Mouse (Mus musculus): ENCODE measurements at regions not wholly inside any gene's neighbourhood (a gene's known extent, or its start where the extent isn't known, plus 50 kb on each side); places are given as distances from the start of the nearest gene placed in this dataset.

DNA sequence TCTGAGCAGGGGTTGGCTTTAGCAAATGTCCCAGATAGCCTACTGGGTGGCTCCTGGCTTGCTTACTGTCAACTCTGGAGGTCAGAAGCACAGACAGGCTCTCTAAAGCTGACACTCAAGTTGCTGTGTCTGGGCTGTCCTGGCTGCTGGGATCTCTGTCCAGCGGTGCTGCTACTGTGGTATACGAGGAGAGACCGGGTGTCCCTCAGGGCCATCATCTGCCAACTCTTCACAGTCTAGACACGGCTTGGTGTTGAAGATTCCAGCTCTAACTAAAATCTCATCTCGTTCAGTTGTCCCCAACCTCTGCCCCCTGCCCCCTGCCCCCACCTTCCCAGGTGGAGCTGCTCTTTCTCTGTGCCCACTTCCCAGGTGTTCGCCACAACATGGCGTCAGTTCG is 577.1 kb upstream of the Gm19410 start:
- DNase-seq (ENCODE audit: low spot score in 2 of 2), result no peak

DNA sequence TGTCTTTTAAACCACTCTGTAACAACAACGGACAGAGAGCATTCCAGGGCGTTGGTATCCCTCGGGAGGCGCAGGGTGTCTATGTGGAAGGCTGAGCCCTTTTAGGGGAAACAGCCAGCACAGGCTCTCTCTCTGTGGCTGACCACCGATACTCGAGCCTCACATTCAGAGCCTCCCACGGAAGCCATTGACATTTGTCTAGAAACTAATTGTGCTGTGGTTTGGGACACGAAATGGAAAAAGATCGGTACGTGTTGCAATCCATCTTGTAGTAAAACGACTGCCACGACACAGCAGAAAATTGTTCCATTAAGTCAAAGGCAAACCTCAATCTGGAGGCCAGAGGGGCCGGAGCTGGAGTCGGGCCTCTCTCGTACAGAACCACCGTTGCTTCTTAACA is 575.9 kb upstream of the Gm19410 start:
- DNase-seq (ENCODE audit: low spot score in 2 of 2), result no peak

DNA sequence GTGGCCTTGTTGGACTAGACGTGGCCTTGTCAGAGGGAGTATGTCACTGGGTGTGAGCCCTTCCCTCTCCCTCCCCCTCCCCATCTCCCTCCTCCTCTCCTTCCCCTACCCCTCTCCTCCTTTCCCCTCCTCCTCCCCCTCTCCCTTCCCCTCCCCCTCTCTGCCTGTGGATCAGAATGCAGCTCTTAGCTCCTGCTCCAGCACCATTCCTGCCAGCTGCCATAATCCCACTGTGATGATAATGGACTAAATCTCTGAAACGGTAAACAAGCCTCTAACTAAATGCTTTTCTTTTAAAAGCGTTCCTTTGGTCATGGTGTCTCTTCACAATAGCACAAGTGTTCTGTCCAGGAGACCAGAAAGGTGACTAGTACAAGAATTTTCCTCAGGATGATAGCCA is 573.1 kb upstream of the Gm19410 start:
- no peak for DNase-seq (ENCODE audit: low spot score in 2 of 2)

DNA sequence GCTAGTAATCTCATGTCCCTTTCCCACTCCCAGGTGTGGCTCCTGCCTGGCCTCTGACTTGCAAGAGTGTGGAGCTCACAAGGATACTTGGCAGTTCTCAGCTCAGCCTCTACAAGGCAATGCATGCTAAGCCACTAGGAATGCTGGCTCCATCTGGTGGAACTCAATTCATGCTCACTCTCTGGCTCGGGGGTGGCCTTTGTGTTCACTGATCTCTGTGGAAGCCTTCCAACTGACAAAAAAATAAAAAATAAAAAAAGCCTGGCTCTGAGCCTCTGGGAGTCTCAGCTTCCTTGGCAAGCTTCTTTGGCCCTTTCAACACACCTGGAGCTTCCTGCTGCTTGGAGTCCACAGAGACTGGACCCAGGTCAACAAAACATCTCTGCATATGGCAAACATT is 571.8 kb upstream of the Gm19410 start:
- no peak for DNase-seq (ENCODE audit: low spot score in 2 of 2)

DNA sequence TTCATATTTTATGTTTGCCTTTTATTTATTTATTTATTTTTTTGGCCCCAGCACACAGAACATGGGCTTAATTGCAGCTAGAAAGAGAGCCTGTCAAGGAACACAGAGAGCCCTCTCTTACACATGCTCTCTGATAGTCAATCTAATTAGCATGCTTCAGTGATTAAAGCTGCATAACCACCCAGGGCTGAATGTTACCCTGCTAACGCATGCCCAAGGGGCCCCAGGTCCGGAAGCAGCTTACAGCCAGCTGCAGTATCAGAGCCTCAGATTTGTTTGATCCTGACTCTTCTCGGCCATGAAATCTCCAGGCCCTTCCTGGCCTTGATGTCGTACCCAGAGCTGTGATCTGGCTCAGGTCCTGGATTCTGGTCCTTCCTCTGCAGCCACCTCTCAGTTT is 569.4 kb upstream of the Gm19410 start:
- peak in 1 of 2 experiments; percentile 16 for DNase-seq (ENCODE audit: low spot score in 2 of 2)

DNA sequence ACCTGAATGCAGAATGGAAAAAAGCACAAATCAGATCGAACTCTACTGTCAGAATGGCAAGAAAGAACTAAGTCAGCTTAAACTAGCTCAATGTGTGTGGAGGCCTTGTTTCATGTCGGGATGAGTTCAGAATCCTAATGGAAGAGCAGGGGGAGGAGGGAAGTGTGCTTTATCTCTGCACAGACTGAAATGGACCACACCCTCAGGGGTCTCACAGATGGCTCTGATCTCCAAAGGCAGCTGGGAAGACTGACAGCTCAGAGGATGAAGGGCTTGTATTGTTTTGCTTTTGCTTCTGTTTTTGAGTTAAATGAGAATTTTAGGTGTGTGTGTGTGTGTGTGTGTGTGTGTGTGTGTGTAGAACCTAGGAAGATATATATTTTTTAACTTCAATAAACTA is 566.8 kb upstream of the Gm19410 start:
- no peak for DNase-seq (ENCODE audit: low spot score in 2 of 2)

DNA sequence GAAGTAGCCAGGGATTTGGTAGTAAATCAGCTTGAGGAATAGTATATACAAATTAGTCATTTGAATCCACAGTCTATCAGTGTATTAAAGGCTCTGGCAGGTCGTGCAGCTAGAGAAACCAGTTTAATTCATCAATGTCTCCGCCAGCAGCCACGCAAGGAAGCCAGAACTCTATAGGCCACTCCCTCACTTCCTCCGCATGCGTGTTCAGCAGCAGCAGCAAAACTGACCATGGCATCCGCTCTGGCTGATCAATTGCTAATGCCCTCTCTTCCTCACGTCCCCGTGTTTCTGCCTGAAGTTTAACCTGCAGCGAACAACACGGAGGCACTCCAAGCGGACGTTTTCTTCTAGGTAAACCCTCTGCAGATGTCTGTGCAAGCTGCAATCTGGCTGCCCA is 564.2 kb upstream of the Gm19410 start:
- DNase-seq (ENCODE audit: low spot score in 2 of 2), result no peak

DNA sequence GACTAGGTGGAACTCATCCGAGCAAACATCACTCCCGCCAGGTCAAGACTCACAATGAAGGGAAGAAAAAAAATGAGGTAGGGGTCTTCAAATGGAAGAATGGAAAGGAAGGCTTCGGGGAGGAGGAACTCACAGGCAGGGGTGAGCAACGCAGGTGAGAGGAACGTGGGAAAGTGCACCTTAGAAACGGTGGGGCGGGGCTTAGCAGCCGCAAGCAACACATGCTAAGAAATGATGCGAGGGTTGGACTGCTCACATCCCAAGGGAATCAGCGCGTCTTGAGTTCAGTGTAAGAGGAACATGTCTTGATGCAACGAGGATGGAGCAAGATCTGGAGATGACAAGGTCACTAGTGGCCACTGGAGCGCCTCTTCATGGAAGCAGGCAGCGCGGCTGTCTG is 560.6 kb upstream of the Gm19410 start:
- no peak for DNase-seq (ENCODE audit: low spot score in 2 of 2)

DNA sequence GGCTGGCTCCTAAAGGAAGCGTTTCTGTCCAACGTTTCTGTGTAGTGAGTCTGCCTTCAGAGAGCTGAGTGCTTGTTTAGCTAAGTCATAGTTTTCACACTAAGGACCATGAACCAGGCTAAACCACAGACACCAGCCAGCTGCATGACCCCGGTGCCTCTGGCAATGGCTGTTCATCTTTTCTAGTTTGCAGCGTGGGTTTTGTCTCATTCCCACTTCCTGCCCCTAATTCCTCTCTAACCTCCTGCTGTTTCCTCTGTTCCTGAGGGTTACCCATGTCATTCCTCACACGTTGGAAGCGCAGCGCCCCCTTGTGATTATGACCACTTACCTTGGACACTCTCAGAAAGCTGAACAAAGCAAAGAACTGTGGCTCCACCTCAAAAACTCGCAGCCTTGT is 560.1 kb upstream of the Gm19410 start:
- DNase-seq (ENCODE audit: low spot score in 2 of 2), result peak; percentile 4 to 23

DNA sequence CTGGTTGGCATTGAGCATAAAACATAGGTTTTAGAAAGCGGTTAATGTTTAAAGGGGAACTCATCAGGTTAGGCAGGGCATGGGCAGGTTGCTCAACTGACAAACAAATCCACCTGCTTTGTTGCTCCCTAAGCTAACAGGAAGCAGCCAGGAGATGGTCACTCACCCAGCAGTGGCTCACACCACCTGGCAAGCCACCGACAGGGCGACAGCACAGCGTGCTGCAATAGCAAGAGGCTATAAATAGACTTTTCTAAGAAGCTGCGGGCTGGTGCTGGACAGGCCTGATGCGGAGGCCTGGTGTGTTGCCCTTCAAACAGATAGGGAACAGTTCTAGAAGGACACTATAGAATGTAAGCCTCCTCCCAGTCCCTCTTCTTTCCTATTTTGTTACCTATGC is 559.3 kb upstream of the Gm19410 start:
- no peak for DNase-seq (ENCODE audit: low spot score in 2 of 2)

DNA sequence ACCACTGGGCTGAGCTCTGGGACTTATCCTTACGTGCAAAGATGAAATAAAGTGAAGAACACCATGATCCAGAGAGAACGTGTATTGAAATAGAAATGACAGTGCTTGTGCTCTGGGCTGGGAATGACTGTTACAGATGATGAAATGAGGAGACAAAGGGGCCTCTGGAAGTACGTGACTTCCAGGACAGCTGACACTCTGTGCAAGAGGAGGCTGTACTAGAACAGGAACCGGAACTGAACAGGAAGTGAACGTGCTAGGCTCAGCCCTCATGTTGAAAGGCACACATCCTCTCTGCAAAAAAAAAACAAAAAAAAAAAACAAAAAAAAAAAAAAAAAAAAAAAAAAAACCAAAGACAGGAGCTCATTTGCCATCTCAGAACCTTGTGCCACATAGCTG is 557.2 kb upstream of the Gm19410 start:
- peak in 1 of 2 experiments; percentile 17 for DNase-seq (ENCODE audit: low spot score in 2 of 2)

DNA sequence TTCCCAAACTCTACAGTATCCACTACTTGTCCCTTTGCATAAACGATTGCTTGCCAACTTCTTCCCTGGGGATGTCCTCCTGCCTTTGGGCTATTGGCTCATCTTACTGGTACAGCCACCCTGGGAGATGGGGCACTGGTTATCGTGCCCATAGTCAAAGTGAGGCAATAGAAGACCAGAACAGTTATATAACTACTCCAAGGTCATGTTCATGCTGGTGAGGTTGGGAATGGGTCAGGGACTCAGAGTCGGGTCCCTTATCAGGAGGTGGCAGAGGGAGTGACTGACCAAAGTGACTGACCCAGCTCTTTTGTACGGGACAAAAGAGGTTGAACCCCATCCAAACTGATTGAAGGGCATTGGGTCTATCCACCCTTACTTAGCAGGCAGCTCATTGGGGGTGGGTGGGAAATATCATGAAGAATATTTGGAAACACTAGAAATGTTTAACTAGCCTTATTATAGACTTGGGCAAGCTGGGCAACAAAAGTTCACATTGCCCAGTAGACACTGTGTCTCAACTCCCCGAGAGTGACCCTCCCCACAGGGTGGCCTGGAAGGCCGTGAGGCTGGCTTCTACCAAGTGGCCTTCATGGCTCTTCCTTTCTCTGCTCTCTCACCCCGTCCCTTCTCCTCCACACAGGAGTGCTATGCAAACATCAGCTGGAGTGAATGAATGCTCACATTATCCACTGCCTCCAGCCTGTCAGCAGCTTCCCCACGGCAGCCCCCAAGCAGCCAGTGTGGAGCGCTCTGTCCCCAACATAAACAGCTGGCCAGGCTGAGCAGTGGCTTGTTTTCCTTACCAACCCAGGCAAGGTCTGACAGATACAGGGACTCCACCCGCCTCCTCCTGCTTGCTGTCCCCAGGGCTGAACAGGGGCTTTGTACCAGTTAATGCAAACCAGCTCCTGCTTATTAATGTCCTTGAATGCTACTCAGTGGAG is 553.8 kb upstream of the Gm19410 start:
- DNase-seq (ENCODE audit: low spot score in 2 of 2), result no peak

DNA sequence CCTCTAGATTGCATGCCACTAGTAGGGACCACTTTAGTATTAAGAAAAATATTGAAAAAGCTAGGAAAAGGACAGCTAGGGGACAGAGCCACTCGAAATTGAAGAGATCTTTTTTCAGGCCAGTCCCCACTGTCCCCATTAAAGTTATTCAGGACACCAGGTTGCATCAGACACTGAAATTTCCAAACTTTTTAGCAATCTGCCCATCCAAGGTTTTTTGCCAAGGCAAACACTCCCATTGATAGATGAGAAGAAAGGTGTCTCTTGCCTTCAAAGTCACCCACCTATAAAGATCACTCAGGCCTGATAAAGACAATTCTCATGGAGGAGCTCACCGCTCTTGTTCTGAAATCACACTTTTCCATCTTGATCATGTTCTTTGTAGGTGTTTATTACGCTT is 552.1 kb upstream of the Gm19410 start:
- DNase-seq (ENCODE audit: low spot score in 2 of 2), result no peak

DNA sequence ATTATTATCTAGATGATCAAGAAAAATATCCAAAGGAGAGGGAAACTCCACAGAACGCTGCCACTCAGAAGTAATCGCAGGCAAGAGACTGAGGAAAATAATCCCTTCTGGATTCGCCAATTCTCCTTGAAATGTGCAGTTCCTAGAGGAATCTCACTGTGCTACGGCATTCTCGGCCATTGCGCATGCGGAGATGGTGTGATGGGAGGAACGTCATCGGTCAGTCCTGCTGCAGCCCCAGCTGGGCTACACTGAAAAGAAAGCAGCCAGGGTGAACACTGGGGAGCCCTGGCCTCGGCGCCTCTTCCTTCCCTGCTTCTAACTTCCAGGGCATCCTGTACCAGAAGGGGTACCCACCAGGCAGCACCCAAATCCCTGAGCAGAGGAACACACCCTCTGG is 548.0 kb upstream of the Gm19410 start:
- no peak for DNase-seq (ENCODE audit: low spot score in 2 of 2)

DNA sequence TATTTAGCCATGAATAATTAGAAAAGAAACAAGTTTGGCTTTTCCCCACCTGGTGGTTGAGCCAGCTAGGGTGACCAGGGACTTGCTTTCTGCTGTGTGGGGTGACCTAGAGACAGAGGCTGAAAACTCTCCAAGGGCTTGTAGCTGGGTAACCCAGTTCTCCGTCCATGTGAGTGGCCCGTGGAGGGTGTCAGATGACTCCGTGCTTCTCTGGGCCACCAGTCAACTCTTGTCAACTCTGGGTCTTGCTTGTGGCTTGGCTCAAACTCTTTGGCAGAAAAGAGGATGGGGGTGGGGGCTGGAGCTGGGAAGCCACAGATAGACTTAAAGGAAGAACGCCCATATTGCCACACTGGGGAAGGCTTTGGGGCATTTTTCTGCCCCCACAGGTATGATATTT is 547.3 kb upstream of the Gm19410 start:
- DNase-seq (ENCODE audit: low spot score in 2 of 2), result no peak

DNA sequence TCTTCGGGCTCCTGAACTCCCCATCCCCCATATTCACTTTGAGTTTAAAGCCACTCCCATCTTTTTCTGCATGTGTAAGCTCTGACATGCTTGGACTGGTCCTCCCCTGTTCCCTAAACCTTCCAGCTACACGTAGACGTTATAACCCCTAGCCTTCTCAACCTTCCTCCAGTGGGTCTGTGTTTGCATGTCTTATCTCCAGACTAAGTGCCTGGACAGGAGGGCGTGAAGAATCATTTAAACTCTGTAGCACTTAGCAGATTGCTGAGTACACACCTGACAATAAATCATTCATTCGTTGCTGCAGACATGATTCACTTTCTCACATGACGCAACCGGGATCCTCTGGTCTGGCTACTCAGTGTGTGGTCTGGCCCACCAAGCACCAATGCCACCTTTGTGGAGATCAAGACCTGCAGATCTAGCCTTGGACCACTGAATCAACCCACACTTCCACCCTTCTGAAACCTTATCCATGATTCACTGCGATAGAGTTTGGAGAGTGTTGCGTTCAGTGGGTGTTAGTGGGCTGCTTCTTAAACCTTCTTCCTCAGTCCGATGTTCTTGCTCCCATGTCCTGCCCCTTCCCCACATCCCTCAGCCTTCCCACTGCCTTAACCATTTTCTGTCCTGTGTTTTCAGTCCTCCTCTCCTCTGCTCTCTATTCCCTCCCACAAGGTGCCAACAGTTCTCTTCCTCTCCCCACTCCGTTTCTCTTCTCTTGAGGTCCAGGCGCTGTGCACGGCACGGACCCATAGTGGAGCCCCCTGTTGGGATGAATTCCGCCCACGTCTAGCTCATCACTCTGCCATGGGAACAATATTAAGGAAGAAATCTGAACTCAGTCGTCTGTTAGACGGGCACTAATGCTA is 541.3 kb upstream of the Gm19410 start:
- DNase-seq (ENCODE audit: low spot score in 2 of 2), result no peak

DNA sequence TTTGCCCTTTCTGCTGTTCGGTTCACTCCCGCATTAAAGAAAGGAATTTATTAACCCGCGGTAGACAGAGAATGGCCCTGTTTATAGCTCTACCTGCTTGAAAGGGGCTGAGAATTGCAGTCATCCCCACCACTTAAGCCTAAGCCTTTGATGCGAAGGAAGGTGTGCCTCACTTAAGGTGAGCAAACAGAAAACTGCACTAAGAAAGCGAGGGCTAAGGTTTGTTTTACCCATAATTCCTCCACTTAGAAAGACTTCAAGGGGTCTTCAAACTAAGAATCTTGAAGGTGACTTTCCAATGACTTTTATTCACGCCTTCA is 540.7 kb upstream of the Gm19410 start:
- no peak for DNase-seq (ENCODE audit: low spot score in 2 of 2)

DNA sequence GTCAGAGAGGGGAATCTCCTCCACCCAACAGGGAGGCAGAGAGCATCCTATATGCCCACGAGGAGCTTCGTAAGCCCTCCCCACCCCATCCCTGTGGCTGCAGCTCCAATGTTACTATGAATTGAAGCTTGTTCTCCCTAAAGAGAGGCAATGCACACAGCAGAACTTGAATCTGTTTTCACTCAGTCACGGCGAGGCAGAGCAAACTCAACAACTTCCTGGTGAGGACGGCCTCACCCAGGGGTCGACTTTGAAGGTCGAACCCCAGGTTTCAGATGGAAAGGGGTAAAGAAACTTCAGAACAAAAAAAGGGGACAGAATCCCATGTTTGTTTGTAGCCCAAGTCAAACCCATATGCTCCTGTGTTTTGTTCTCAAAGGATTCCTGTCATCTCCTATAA is 538.5 kb upstream of the Gm19410 start:
- no peak for DNase-seq (ENCODE audit: low spot score in 2 of 2)

DNA sequence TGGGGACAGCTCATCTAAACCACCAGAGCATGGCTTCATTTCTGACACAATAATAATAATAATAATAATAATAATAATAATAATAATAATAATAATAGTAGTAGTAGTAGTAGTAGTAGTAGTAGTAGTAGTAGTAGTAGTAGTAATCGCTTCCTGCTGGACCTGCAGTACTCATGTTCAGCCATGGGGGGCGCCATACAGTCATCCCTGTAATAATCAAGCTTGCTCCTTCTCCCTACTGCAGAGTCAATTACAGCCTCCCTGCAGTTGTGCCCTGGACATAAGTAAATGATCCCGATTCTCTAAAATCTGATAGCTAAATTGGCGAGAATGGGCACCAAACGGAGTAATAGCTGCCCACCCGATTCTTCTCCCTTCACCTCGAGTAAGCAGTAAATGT is 537.1 kb upstream of the Gm19410 start:
- DNase-seq (ENCODE audit: low spot score in 2 of 2), result no peak

DNA sequence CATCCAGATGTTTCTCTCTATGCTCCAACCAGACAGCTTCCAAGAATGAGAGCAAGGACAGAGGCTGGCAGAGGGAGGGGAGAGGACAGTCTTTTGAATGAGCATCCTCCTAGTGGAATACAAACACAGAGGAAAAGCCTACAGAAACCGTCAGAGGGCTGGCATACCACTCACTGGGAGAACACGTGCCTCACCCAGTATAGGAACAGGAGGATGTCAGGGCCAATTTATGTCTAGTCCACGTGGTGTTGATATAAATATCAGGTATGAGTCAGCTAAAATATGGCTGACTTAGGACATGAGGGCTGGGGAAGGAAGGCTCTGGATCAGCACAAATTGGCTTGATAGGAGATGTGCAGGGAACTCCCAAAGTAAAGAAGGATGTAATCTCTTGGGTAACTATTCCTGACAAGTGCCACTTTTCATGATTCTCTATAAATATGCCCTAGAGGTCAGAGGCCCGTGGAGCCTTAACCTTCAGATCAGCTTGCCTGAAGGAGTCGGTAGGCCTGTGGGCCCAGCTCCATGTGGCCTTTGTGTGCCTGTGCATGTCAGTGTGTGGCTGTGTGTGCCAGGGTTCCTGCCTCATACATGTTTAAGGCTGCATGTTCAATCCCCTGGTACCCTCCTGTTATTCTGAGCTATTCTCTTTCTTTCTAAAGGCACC is 531.9 kb upstream of the Gm19410 start:
- no peak for DNase-seq (ENCODE audit: low spot score in 2 of 2)

DNA sequence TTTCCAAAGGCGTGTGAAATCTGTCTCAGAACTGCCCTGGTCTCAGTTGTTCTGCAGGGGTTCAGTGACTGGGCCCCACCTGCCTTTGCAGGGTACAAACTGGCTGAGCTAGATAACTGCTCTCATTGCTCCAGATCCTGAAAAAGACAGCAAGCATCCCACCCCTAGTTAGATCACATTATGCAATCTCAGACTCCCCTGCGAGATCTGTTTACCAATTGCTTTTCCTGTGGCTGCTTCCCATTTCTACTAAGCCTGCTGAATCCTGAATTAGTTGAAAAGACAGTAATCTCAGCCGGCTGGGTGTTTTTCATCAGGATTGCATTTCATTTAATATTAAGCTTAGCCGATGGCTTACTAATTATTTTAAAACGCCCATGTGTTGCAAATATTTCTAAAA is 531.2 kb upstream of the Gm19410 start:
- no peak for DNase-seq (ENCODE audit: low spot score in 2 of 2)

DNA sequence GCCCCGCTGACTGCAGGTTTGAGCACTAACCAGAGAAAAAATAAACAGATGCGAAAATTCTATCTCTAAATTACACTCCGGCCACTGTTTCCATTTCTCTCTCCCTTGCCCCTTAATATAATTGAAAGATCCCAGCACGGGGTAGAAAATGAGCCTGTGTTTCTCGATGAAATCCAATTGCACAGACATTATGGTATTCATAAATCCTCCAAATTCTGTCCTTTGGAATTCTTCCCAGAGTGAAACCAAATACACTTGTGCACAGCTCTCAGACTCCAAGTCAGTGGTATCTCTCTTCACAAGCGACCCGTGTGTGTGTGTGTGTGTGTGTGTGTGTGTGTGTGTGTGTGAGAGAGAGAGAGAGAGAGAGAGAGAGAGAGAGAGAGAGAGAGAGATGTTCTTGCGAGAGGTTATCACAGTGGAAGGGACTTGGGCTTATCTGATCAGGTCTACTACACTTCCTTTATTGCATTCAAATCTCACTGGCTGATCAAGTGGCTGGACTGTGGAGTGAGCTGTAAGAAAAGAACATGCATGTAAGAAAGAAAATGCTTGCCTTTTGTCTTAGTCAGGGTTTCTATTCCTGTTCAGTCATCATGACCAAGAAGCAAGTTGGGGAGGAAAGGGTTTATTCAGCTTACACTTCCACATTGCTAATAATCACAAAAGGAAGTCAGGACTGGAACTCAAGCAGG is 529.6 kb upstream of the Gm19410 start:
- no peak for DNase-seq (ENCODE audit: low spot score in 2 of 2)
